Mouse (Mus musculus) spleen, postnatal 36 days (tissue): ENCODE results near the gene Pacsin3.
"Not testable (repeated sequence)": the region's sequence is repeated elsewhere in the genome, so short reads cannot be mapped to it uniquely, and the experiment has no call there.

Source experiments
- DNase-seq, 2 experiments: peaks; one replicate each; pipeline ENCODE4 v3.0.0; 2022; ENCODE audit warnings: low spot score in 2 of 2, mixed read lengths in 1 of 2

Gene Pacsin3

GRCm38 (mm10) chr2:91255661-91256150 is at the start of gene Pacsin3:
Pacsin3 (plus strand) TSS chr2:91255954.
- no peak for DNase-seq

GRCm38 (mm10) chr2:91206254-91206775 is 49.4 kb upstream of the Pacsin3 start:
- no peak for DNase-seq

GRCm38 (mm10) chr2:91213311-91213710 is 42.4 kb upstream of the Pacsin3 start:
- no peak for DNase-seq

GRCm38 (mm10) chr2:91217032-91217431 is 38.7 kb upstream of the Pacsin3 start:
- no peak for DNase-seq

GRCm38 (mm10) chr2:91220501-91220900 is 35.3 kb upstream of the Pacsin3 start:
- DNase-seq: no peak

- DNase-seq: no peak
Measured at GRCm38 (mm10) chr2:91223614-91224013, 32.1 kb upstream of the Pacsin3 start.

- no peak for DNase-seq
Measured at GRCm38 (mm10) chr2:91229735-91230134, 26.0 kb upstream of the Pacsin3 start.

- DNase-seq: peak; percentile 93
Measured at GRCm38 (mm10) chr2:91236601-91237510, 18.9 kb upstream of the Pacsin3 start, which contains the start of gene Ddb2. Ddb2 (minus strand) TSS chr2:91236982.

GRCm38 (mm10) chr2:91237511-91238080 is 18.2 kb upstream of the Pacsin3 start:
- DNase-seq: not testable (repeated sequence)

- DNase-seq: no peak
Measured at GRCm38 (mm10) chr2:91242547-91242946, 13.2 kb upstream of the Pacsin3 start.

- no peak for DNase-seq
Measured at GRCm38 (mm10) chr2:91243416-91243815, 12.3 kb upstream of the Pacsin3 start.

- no peak for DNase-seq
Measured at GRCm38 (mm10) chr2:91244557-91245228, 11.1 kb upstream of the Pacsin3 start.

- DNase-seq: no peak
Measured at GRCm38 (mm10) chr2:91248366-91248765, 7.4 kb upstream of the Pacsin3 start.

GRCm38 (mm10) chr2:91252001-91252400 is 3.8 kb upstream of the Pacsin3 start:
- DNase-seq: no peak

GRCm38 (mm10) chr2:91252512-91252911 is 3.2 kb upstream of the Pacsin3 start:
- DNase-seq: no peak

- no peak for DNase-seq
Measured at GRCm38 (mm10) chr2:91254725-91255380, 901 bp upstream of the Pacsin3 start.

- DNase-seq: no peak
Measured at GRCm38 (mm10) chr2:91256256-91257125, 737 bp downstream of the Pacsin3 start.

- no peak for DNase-seq
Measured at GRCm38 (mm10) chr2:91257126-91257980, 1.6 kb downstream of the Pacsin3 start.

GRCm38 (mm10) chr2:91258054-91258453 is 2.3 kb downstream of the Pacsin3 start:
- no peak for DNase-seq

GRCm38 (mm10) chr2:91258830-91259229 is 3.1 kb downstream of the Pacsin3 start:
- no peak for DNase-seq
